Mouse (Mus musculus) layer of hippocampus, postnatal 36 days (tissue): Measurements from ENCODE around the gene Aff3. TPM values are rescaled to one million over a fixed set of nuclear protein-coding genes. Genes with fewer than 3 reads are reported as not detected.

Experiments used
- DNase-seq, 2 experiments: peaks; one replicate each; pipeline ENCODE4 v3.0.0; 2022
- total RNA-seq, 2 experiments: library from RNA; stranded (reverse); gene quantifications; 2 replicates each; pipeline ENCODE4 v1.2.3; 2021

The Aff3 gene
- total RNA-seq, 2 experiments from 2014 or later: 99.4 to 119 TPM

GRCm38 (mm10) chr1:38536929-38537540 is 127.7 kb downstream of the Aff3 start:
- no peak for DNase-seq

- DNase-seq: no peak
Observed at GRCm38 (mm10) chr1:38532581-38532980, 132.2 kb downstream of the Aff3 start.

GRCm38 (mm10) chr1:38528607-38529006 is 136.1 kb downstream of the Aff3 start:
- DNase-seq: no peak

- DNase-seq: no peak
Observed at GRCm38 (mm10) chr1:38526568-38526967, 138.2 kb downstream of the Aff3 start.

GRCm38 (mm10) chr1:38521651-38522050 is 143.1 kb downstream of the Aff3 start:
- no peak for DNase-seq

- no peak for DNase-seq
Observed at GRCm38 (mm10) chr1:38516225-38516624, 148.5 kb downstream of the Aff3 start.

GRCm38 (mm10) chr1:38514634-38515011 is 150.1 kb downstream of the Aff3 start:
- no peak for DNase-seq

- no peak for DNase-seq
Observed at GRCm38 (mm10) chr1:38513970-38514633, 150.7 kb downstream of the Aff3 start.

GRCm38 (mm10) chr1:38512258-38513081 is 152.3 kb downstream of the Aff3 start:
- DNase-seq: peak; percentile 26 to 55

GRCm38 (mm10) chr1:38511076-38511475 is 153.7 kb downstream of the Aff3 start:
- no peak for DNase-seq

- no peak for DNase-seq
Observed at GRCm38 (mm10) chr1:38509301-38509700, 155.5 kb downstream of the Aff3 start.

- DNase-seq: no peak
Observed at GRCm38 (mm10) chr1:38507636-38508179, 157.0 kb downstream of the Aff3 start.

- DNase-seq: no peak
Observed at GRCm38 (mm10) chr1:38506396-38506795, 158.4 kb downstream of the Aff3 start.

GRCm38 (mm10) chr1:38503431-38504089 is 161.2 kb downstream of the Aff3 start:
- no peak for DNase-seq

- DNase-seq: no peak
Observed at GRCm38 (mm10) chr1:38502797-38503196, 162.0 kb downstream of the Aff3 start.

- no peak for DNase-seq
Observed at GRCm38 (mm10) chr1:38501231-38501630, 163.5 kb downstream of the Aff3 start.

- DNase-seq: no peak
Observed at GRCm38 (mm10) chr1:38499500-38499899, 165.3 kb downstream of the Aff3 start.

GRCm38 (mm10) chr1:38497576-38497975 is 167.2 kb downstream of the Aff3 start:
- no peak for DNase-seq

- no peak for DNase-seq
Observed at GRCm38 (mm10) chr1:38496886-38497528, 167.7 kb downstream of the Aff3 start.

- no peak for DNase-seq
Observed at GRCm38 (mm10) chr1:38495284-38495683, 169.5 kb downstream of the Aff3 start.

- no peak for DNase-seq
Observed at GRCm38 (mm10) chr1:38489733-38490132, 175.0 kb downstream of the Aff3 start.

GRCm38 (mm10) chr1:38488667-38489210 is 176.0 kb downstream of the Aff3 start:
- no peak for DNase-seq
